Mouse (Mus musculus): ENCODE measurements at regions not wholly inside any gene's neighbourhood (a gene's known extent, or its start where the extent isn't known, plus 50 kb on each side); places are given as distances from the start of the nearest gene placed in this dataset.

GRCm38 (mm10) chr6:120614526-120614925 is 51.6 kb upstream of the Cecr2 start:
- Histone ChIP-seq H3K27me3 (replicated peaks; ENCODE audit: control insufficient read depth, insufficient read depth, low read length) (no peaks in the 10 kb centered on the region), H3K36me3 (ENCODE audit: control insufficient read depth, insufficient read depth, low read length) (no peaks in the 10 kb centered on the region), H3K9ac (ENCODE audit: low read length) (no peak overlapping the region), H3K4me1 (replicated peaks; ENCODE audit: control insufficient read depth, insufficient read depth, low read length) (no peaks in the 10 kb centered on the region), H3K4me3 (ENCODE audit: low read depth, low read length) (no peak overlapping the region), H3K4me2 (ENCODE audit: low read length) (no peak overlapping the region), H3K27ac (ENCODE audit: low read depth) (no peak overlapping the region), H3K9me3 (ENCODE audit: control insufficient read depth, low read length) (no peaks in the 10 kb centered on the region)
- DNase-seq (ENCODE audit: low spot score), result no peak
- no peak for ATAC-seq (replicated peaks; ENCODE audit: low FRiP score, low TSS enrichment, low read depth)
- 95% methylated on average over 3 of the region's 3 CpGs for WGBS

- Histone ChIP-seq H3K36me3 (ENCODE audit: control insufficient read depth, insufficient read depth, low read length) (no peaks in the 10 kb centered on the region), H3K4me3 (ENCODE audit: low read depth, low read length) (no peak overlapping the region), H3K27ac (ENCODE audit: low read depth) (no peak overlapping the region), H3K4me1 (replicated peaks; ENCODE audit: control insufficient read depth, insufficient read depth, low read length) (no peaks in the 10 kb centered on the region), H3K9ac (ENCODE audit: low read length) (no peak overlapping the region), H3K4me2 (ENCODE audit: low read length) (no peak overlapping the region), H3K9me3 (ENCODE audit: control insufficient read depth, low read length) (no peaks in the 10 kb centered on the region), H3K27me3 (replicated peaks; ENCODE audit: control insufficient read depth, insufficient read depth, low read length) (no peaks in the 10 kb centered on the region)
- WGBS, result 34% methylated on average over 7 of the region's 7 CpGs
- ATAC-seq (replicated peaks; ENCODE audit: low FRiP score, low TSS enrichment, low read depth), result no peak
- no peak for DNase-seq (ENCODE audit: low spot score)
Measured at GRCm38 (mm10) chr6:120612346-120612745, 53.8 kb upstream of the Cecr2 start.

GRCm38 (mm10) chr6:120609858-120610257 is 56.3 kb upstream of the Cecr2 start:
- DNase-seq (ENCODE audit: low spot score) (no peak), ATAC-seq (replicated peaks; ENCODE audit: low FRiP score, low TSS enrichment, low read depth) (no peak)
- no peak overlapping the region for H3K4me3 ChIP-seq (ENCODE audit: low read depth, low read length)
- no peaks in the 10 kb centered on the region for H3K9me3 ChIP-seq (ENCODE audit: control insufficient read depth, low read length)
- H3K4me1 ChIP-seq (replicated peaks; ENCODE audit: control insufficient read depth, insufficient read depth, low read length), result no peaks in the 10 kb centered on the region
- WGBS, result 79% methylated on average over 4 of the region's 4 CpGs
- no peaks in the 10 kb centered on the region for H3K27me3 ChIP-seq (replicated peaks; ENCODE audit: control insufficient read depth, insufficient read depth, low read length)
- H3K36me3 ChIP-seq (ENCODE audit: control insufficient read depth, insufficient read depth, low read length), result no peaks in the 10 kb centered on the region
- no peak overlapping the region for H3K9ac ChIP-seq (ENCODE audit: low read length)
- no peak overlapping the region for H3K27ac ChIP-seq (ENCODE audit: low read depth)
- no peak overlapping the region for H3K4me2 ChIP-seq (ENCODE audit: low read length)

- no peaks in the 10 kb centered on the region for H3K36me3 ChIP-seq (ENCODE audit: control insufficient read depth, insufficient read depth, low read length)
- no peak for ATAC-seq (replicated peaks; ENCODE audit: low FRiP score, low TSS enrichment, low read depth)
- no peak for DNase-seq (ENCODE audit: low spot score)
- H3K9me3 ChIP-seq (ENCODE audit: control insufficient read depth, low read length), result no peaks in the 10 kb centered on the region
- WGBS, result 87% methylated on average over 2 of the region's 2 CpGs
- H3K4me1 ChIP-seq (replicated peaks; ENCODE audit: control insufficient read depth, insufficient read depth, low read length), result no peaks in the 10 kb centered on the region
- H3K27ac ChIP-seq (ENCODE audit: low read depth), result no peak overlapping the region
- no peak overlapping the region for H3K9ac ChIP-seq (ENCODE audit: low read length)
- no peak overlapping the region for H3K4me2 ChIP-seq (ENCODE audit: low read length)
- H3K27me3 ChIP-seq (replicated peaks; ENCODE audit: control insufficient read depth, insufficient read depth, low read length), result no peaks in the 10 kb centered on the region
- no peak overlapping the region for H3K4me3 ChIP-seq (ENCODE audit: low read depth, low read length)
Measured at GRCm38 (mm10) chr6:120605471-120605870, 60.7 kb upstream of the Cecr2 start.

- H3K4me3 ChIP-seq (ENCODE audit: low read depth, low read length), result no peak overlapping the region
- ATAC-seq (replicated peaks; ENCODE audit: low FRiP score, low TSS enrichment, low read depth) (no peak), DNase-seq (ENCODE audit: low spot score) (no peak)
Measured at GRCm38 (mm10) chr6:120604020-120604958, 61.9 kb upstream of the Cecr2 start.

GRCm38 (mm10) chr6:120603454-120603853 is 62.7 kb upstream of the Cecr2 start:
- WGBS, result 49% methylated on average over 2 of the region's 2 CpGs
- Histone ChIP-seq H3K9ac (ENCODE audit: low read length) (no peak overlapping the region), H3K27me3 (replicated peaks; ENCODE audit: control insufficient read depth, insufficient read depth, low read length) (no peaks in the 10 kb centered on the region), H3K36me3 (ENCODE audit: control insufficient read depth, insufficient read depth, low read length) (no peaks in the 10 kb centered on the region), H3K4me2 (ENCODE audit: low read length) (no peak overlapping the region), H3K9me3 (ENCODE audit: control insufficient read depth, low read length) (no peaks in the 10 kb centered on the region), H3K27ac (ENCODE audit: low read depth) (no peak overlapping the region), H3K4me1 (replicated peaks; ENCODE audit: control insufficient read depth, insufficient read depth, low read length) (no peaks in the 10 kb centered on the region), H3K4me3 (ENCODE audit: low read depth, low read length) (no peak overlapping the region)
- ATAC-seq (replicated peaks; ENCODE audit: low FRiP score, low TSS enrichment, low read depth) (no peak), DNase-seq (ENCODE audit: low spot score) (no peak)

More at GRCm38 (mm10) chr6:120604020-120604958, 61.9 kb upstream of the Cecr2 start:
- H3K36me3 ChIP-seq (ENCODE audit: control insufficient read depth, insufficient read depth, low read length), result no peaks in the 10 kb centered on the region
- WGBS, result 54% methylated on average over 6 of the region's 6 CpGs
- H3K4me2 ChIP-seq (ENCODE audit: low read length), result no peak overlapping the region
- no peaks in the 10 kb centered on the region for H3K9me3 ChIP-seq (ENCODE audit: control insufficient read depth, low read length)
- H3K27me3 ChIP-seq (replicated peaks; ENCODE audit: control insufficient read depth, insufficient read depth, low read length), result no peaks in the 10 kb centered on the region
- no peaks in the 10 kb centered on the region for H3K4me1 ChIP-seq (replicated peaks; ENCODE audit: control insufficient read depth, insufficient read depth, low read length)
- H3K9ac ChIP-seq (ENCODE audit: low read length), result no peak overlapping the region
- no peak overlapping the region for H3K27ac ChIP-seq (ENCODE audit: low read depth)

GRCm38 (mm10) chr6:120600376-120600775 is 65.8 kb upstream of the Cecr2 start:
- ATAC-seq (replicated peaks; ENCODE audit: low FRiP score, low TSS enrichment, low read depth) (no peak), DNase-seq (ENCODE audit: low spot score) (no peak)
- Histone ChIP-seq H3K9me3 (ENCODE audit: control insufficient read depth, low read length) (no peaks in the 10 kb centered on the region), H3K27ac (ENCODE audit: low read depth) (no peak overlapping the region), H3K36me3 (ENCODE audit: control insufficient read depth, insufficient read depth, low read length) (no peaks in the 10 kb centered on the region), H3K4me2 (ENCODE audit: low read length) (no peak overlapping the region), H3K27me3 (replicated peaks; ENCODE audit: control insufficient read depth, insufficient read depth, low read length) (no peaks in the 10 kb centered on the region), H3K4me1 (replicated peaks; ENCODE audit: control insufficient read depth, insufficient read depth, low read length) (no peaks in the 10 kb centered on the region), H3K9ac (ENCODE audit: low read length) (no peak overlapping the region), H3K4me3 (ENCODE audit: low read depth, low read length) (no peak overlapping the region)
- WGBS, result 84% methylated on average over 2 of the region's 2 CpGs

GRCm38 (mm10) chr6:120598471-120598870 is 67.4 kb upstream of the Hdhd5 start:
- no peaks in the 10 kb centered on the region for H3K4me1 ChIP-seq (replicated peaks; ENCODE audit: control insufficient read depth, insufficient read depth, low read length)
- DNase-seq (ENCODE audit: low spot score) (no peak), ATAC-seq (replicated peaks; ENCODE audit: low FRiP score, low TSS enrichment, low read depth) (no peak)
- no peaks in the 10 kb centered on the region for H3K27me3 ChIP-seq (replicated peaks; ENCODE audit: control insufficient read depth, insufficient read depth, low read length)
- WGBS, result 70% methylated on average over 2 of the region's 2 CpGs
- H3K9ac ChIP-seq (ENCODE audit: low read length), result no peak overlapping the region
- H3K36me3 ChIP-seq (ENCODE audit: control insufficient read depth, insufficient read depth, low read length), result no peaks in the 10 kb centered on the region
- H3K4me2 ChIP-seq (ENCODE audit: low read length), result no peak overlapping the region
- H3K27ac ChIP-seq (ENCODE audit: low read depth), result no peak overlapping the region
- no peak overlapping the region for H3K4me3 ChIP-seq (ENCODE audit: low read depth, low read length)
- no peaks in the 10 kb centered on the region for H3K9me3 ChIP-seq (ENCODE audit: control insufficient read depth, low read length)

GRCm38 (mm10) chr6:120597887-120598286 is 66.8 kb upstream of the Hdhd5 start:
- Histone ChIP-seq H3K4me2 (ENCODE audit: low read length) (no peak overlapping the region), H3K4me1 (replicated peaks; ENCODE audit: control insufficient read depth, insufficient read depth, low read length) (no peaks in the 10 kb centered on the region), H3K4me3 (ENCODE audit: low read depth, low read length) (no peak overlapping the region), H3K9ac (ENCODE audit: low read length) (no peak overlapping the region), H3K27me3 (replicated peaks; ENCODE audit: control insufficient read depth, insufficient read depth, low read length) (no peaks in the 10 kb centered on the region), H3K9me3 (ENCODE audit: control insufficient read depth, low read length) (no peaks in the 10 kb centered on the region), H3K36me3 (ENCODE audit: control insufficient read depth, insufficient read depth, low read length) (no peaks in the 10 kb centered on the region), H3K27ac (ENCODE audit: low read depth) (no peak overlapping the region)
- no peak for ATAC-seq (replicated peaks; ENCODE audit: low FRiP score, low TSS enrichment, low read depth)
- no peak for DNase-seq (ENCODE audit: low spot score)
- 26% methylated on average over 3 of the region's 3 CpGs for WGBS
